Mouse (Mus musculus) brain, adult 2 months (tissue): ENCODE data around the gene Myo15b.
A peak's percentile ranks its signal among the peaks of the same experiment; 100 is the strongest.
"Not testable (repeated sequence)": the region's sequence is repeated elsewhere in the genome, so short reads cannot be mapped to it uniquely, and the experiment has no call there.

Experiments
- DNase-seq: peaks from one replicate; pipeline ENCODE4 v3.0.0; 2011; ENCODE audit warnings: low read depth, low spot score

Gene Myo15b

GRCm38 (mm10) chr11:115831518-115831917 lies 26.7 kb upstream of the Myo15b start:
- no peak for DNase-seq

GRCm38 (mm10) chr11:115832064-115832463 lies 26.1 kb upstream of the Myo15b start:
- DNase-seq: no peak

- DNase-seq: no peak
These were observed 25.7 kb upstream of the Myo15b start for GRCm38 (mm10) chr11:115832523-115832922.

GRCm38 (mm10) chr11:115833021-115833513 lies 25.1 kb upstream of the Myo15b start:
- DNase-seq: no peak

- DNase-seq: no peak
These were observed 24.2 kb upstream of the Myo15b start for GRCm38 (mm10) chr11:115834033-115834432.

- no peak for DNase-seq
These were observed 21.4 kb upstream of the Myo15b start for GRCm38 (mm10) chr11:115836656-115837395.

- no peak for DNase-seq
These were observed 20.4 kb upstream of the Myo15b start for GRCm38 (mm10) chr11:115837606-115838345.

- DNase-seq: no peak
These were observed 19.3 kb upstream of the Myo15b start for GRCm38 (mm10) chr11:115838895-115839311.

GRCm38 (mm10) chr11:115839732-115840131 lies 18.5 kb upstream of the Myo15b start:
- DNase-seq: no peak

GRCm38 (mm10) chr11:115841044-115841443 lies 17.2 kb upstream of the Myo15b start:
- no peak for DNase-seq

DNA sequence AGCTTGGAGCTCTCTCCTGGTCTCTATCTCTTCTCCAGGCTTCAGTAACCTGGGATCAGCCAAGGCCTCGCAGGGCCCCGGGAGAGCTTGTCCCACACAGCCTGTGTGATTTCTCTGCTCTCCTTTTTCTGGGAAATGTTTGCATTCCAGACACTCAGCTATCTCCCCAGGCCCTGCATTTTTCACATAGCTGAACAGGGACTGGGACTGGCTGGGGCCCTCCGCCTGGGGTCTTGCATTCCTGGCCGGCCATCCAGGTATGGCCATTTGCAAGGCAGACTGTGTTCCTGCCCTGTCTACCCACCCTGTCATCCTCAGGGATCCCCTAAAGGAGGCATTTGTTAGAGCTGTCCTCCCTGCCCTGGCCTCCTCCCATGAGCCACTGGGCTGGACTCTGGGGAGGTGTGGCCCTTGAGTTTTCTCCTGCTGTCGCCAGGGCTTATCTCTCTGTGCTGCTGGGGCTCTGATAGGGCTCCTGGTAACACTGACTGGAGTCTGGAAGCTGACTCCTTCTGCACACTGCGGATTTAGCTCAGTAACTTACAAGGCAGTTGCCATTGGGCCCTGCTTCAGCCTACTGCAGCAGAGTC lies 16.1 kb upstream of the Myo15b start:
- DNase-seq: no peak

DNA sequence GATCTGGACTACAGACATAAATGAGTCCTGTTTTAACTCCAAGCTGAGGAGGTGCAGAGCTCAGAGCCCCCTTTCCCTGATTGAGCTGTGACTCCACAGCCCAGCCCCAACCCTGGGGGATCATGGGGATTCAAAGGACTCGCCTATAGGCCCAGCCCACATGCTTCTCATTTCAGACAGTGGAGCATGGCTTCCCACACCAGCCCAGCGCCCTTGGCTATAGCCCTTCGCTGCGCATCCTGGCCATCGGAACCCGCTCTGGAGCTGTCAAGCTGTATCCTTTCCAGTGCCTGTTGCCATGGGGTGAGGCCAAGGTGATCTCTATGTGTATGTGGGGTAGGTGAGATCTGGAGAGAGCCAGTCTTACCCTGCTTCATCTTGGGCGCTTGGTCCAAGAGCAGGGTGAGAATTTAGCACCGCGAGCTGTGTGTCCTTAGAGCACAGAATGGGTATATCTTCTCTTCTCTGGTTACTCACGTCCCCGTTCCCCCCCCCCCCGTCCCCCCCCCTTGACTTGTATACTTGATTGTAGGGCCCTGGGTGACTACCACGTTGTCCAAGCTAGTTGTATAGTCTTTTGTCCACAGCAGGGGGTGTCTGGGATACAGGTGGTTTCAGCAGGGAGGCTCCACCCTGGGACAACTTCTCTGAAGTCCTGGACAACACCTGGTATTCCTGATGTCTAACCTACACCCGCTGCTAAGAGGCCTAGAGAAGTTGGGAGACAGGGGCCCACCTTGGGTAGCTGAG lies 14.9 kb upstream of the Myo15b start:
- DNase-seq: no peak

- no peak for DNase-seq
These were observed 14.3 kb upstream of the Myo15b start for GRCm38 (mm10) chr11:115843891-115844239.

GRCm38 (mm10) chr11:115844240-115844639 lies 14.0 kb upstream of the Myo15b start:
- no peak for DNase-seq

- DNase-seq: no peak
These were observed 12.4 kb upstream of the Myo15b start for GRCm38 (mm10) chr11:115845819-115846218.

GRCm38 (mm10) chr11:115854674-115855073 lies 3.5 kb upstream of the Myo15b start:
- peak; percentile 61 for DNase-seq

DNA sequence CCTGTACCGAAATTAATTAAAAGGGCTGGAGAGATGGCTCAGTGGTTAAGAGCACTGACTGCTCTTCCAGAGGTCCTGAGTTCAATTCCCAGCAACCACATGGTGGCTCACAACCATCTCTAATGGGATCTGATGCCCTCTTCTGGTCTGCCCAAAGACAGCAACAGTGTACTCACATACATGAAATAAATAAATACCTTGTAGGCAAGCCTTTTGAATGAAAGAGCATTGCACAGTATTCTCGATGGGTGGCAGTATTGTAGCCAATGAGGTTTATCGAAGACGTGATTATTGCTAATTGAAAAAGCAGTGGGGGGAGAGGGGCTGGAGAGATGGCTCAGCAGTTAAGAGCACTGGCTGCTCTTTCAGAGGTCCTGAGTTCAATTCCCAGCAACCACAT lies 1.1 kb upstream of the Myo15b start:
- not testable (repeated sequence) for DNase-seq

GRCm38 (mm10) chr11:115857936-115858335 lies 270 bp upstream of the Myo15b start:
- DNase-seq: no peak

GRCm38 (mm10) chr11:115859143-115859945 lies 1.1 kb downstream of the Myo15b start:
- peak; percentile 71 for DNase-seq

DNA sequence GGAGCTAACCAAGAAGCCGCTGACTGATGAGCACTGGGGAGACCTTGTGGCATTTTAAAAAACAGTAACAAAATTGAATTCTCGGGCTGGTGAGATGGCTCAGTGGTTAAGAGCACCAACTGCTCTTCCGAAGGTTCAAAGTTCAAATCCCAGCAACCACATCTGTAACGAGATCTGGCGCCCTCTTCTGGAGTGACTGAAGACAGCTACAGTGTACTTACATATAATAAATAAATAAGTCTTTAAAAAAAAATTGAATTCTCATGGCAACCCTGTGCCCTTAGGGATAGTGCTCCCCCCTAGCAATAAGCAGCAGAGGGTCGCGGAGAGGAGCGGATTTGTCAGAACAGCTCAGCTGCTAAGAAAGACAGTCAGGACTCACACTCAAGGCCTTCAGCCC lies 5.7 kb downstream of the Myo15b start:
- no peak for DNase-seq

GRCm38 (mm10) chr11:115869393-115869792 lies 11.2 kb downstream of the Myo15b start:
- DNase-seq: peak; percentile 22
